In genomic region chr6:147871033-147871432, GRCm38 (mm10) we compare ENCODE assay signal across 24 mouse cellular contexts.
DNase-seq lines count a peak whose midpoint lies in the region; ATAC-seq and TF ChIP-seq lines count a peak whose summit lies in the region.
"Had no signal": no experiment of that assay in that cellular context is flagged by ENCODE, and none has a peak within 500 bp of the region (broad histone marks: within the 10 kb centered on the region; RNA-seq: fewer than 3 reads in every experiment).

No protein-coding gene starts in this region.

- no peak overlapping the region for H3K9ac ChIP-seq in kidney, embryonic 15.5 days
- H3K9ac ChIP-seq in kidney, postnatal 0 days (ENCODE audit: low read depth, low read length) = no peak overlapping the region
- H3K9ac ChIP-seq: embryonic facial prominence, embryonic 12.5 days; forebrain, embryonic 13.5 days; forebrain, embryonic 15.5 days had no signal

- TF ChIP-seq POLR2A in myocyte (IDR thresholded peaks at IDR 0.05; ENCODE audit: insufficient read length, low read depth) = no peak

- H3K36me3 ChIP-seq in kidney, embryonic 15.5 days = no peaks in the 10 kb centered on the region
- H3K36me3 ChIP-seq in kidney, postnatal 0 days (ENCODE audit: insufficient read depth, low read length) = no peaks in the 10 kb centered on the region
- H3K36me3 ChIP-seq in myocyte (ENCODE audit: control insufficient read depth, insufficient read depth) = no peaks in the 10 kb centered on the region
- H3K36me3 ChIP-seq: embryonic facial prominence, embryonic 10.5 days; embryonic facial prominence, embryonic 12.5 days; forebrain, embryonic 15.5 days; G1E had no signal

- no peak overlapping the region for H3ac ChIP-seq in myocyte (ENCODE audit: control insufficient read depth, insufficient read length)

- H3K4me1 ChIP-seq in kidney, embryonic 15.5 days = 0 out of 2 replicates have a peak, but pooled peaks cover 3% of the 10 kb centered on the region
- H3K4me1 ChIP-seq in kidney, postnatal 0 days (replicated peaks; ENCODE audit: insufficient read depth, low read length) = no peaks in the 10 kb centered on the region
- H3K4me1 ChIP-seq: embryonic facial prominence, embryonic 10.5 days; embryonic facial prominence, embryonic 12.5 days; forebrain, embryonic 13.5 days; forebrain, embryonic 15.5 days had no signal

- TF ChIP-seq CTCF in kidney, postnatal 0 days (IDR thresholded peaks at IDR 0.05; ENCODE audit: low read depth) = no peak

- no peak overlapping the region for H3K27ac ChIP-seq in kidney, embryonic 15.5 days
- H3K27ac ChIP-seq in kidney, postnatal 0 days = no peak overlapping the region
- H3K27ac ChIP-seq: embryonic facial prominence, embryonic 10.5 days; embryonic facial prominence, embryonic 12.5 days; forebrain, embryonic 13.5 days; forebrain, embryonic 15.5 days had no signal

- no peaks in the 10 kb centered on the region for H3K9me3 ChIP-seq in kidney, embryonic 15.5 days (replicated peaks)
- H3K9me3 ChIP-seq in kidney, postnatal 0 days (replicated peaks; ENCODE audit: low read length) = no peaks in the 10 kb centered on the region
- H3K9me3 ChIP-seq: embryonic facial prominence, embryonic 10.5 days; embryonic facial prominence, embryonic 12.5 days; forebrain, embryonic 13.5 days; forebrain, embryonic 15.5 days; G1E had no signal

- DNase-seq in kidney, postnatal 10 days = no peak
- peak; percentile 60 for DNase-seq in kidney, postnatal 0 days (ENCODE audit: low spot score)
- DNase-seq in kidney, adult 9 months = no peak
- no peak for DNase-seq in frontal cortex, postnatal 25 days (ENCODE audit: low spot score in 2 of 2)
- DNase-seq: adrenal gland, adult 8-10 months; adrenal gland, postnatal 14 days; adrenal gland, postnatal 36 days; B cell, adult 2 months; cerebellum, adult 11-12 months; cerebellum, adult 2 months; cerebellum, adult 9-10 months; cerebellum, postnatal 10 days; cerebellum, postnatal 25 days had no signal

- H3K79me2 ChIP-seq in myocyte (ENCODE audit: control insufficient read depth, insufficient read depth) = no peaks in the 10 kb centered on the region

- H3K4me3 ChIP-seq in kidney, embryonic 15.5 days (replicated peaks) = no peak overlapping the region
- no peak overlapping the region for H3K4me3 ChIP-seq in kidney, postnatal 0 days (replicated peaks; ENCODE audit: low read depth, low read length)
- no peak overlapping the region for H3K4me3 ChIP-seq in myocyte
- H3K4me3 ChIP-seq: embryonic facial prominence, embryonic 10.5 days; embryonic facial prominence, embryonic 12.5 days; forebrain, embryonic 13.5 days; forebrain, embryonic 15.5 days had no signal

- ATAC-seq in kidney, embryonic 15.5 days (replicated peaks; ENCODE audit: low FRiP score) = peak; percentile 95
- ATAC-seq in kidney, postnatal 0 days (replicated peaks; ENCODE audit: low FRiP score, low read depth) = peak; percentile 40; the same call in 1 of the 2 replicates
- ATAC-seq: activated CD4-positive, CD25-positive, alpha-beta regulatory T cell, adult 4 months; CD4-positive, CD25-positive, alpha-beta regulatory T cell, adult 4 months; forebrain, embryonic 13.5 days; forebrain, embryonic 15.5 days; Patski had no signal

- no peaks in the 10 kb centered on the region for H3K27me3 ChIP-seq in kidney, embryonic 15.5 days
- no peaks in the 10 kb centered on the region for H3K27me3 ChIP-seq in kidney, postnatal 0 days (ENCODE audit: insufficient read depth, low read length)
- no peaks in the 10 kb centered on the region for H3K27me3 ChIP-seq in myocyte (ENCODE audit: control insufficient read depth, insufficient read depth, insufficient read length)
- H3K27me3 ChIP-seq: CH12.LX; embryonic facial prominence, embryonic 12.5 days; forebrain, embryonic 13.5 days; forebrain, embryonic 15.5 days; Patski had no signal

- 40% methylated on average over 3 of the region's 3 CpGs for WGBS in kidney, embryonic 15.5 days
- WGBS in kidney, postnatal 0 days = 39% methylated on average over 3 of the region's 3 CpGs

- H3K4me2 ChIP-seq in kidney, embryonic 15.5 days = no peak overlapping the region
- H3K4me2 ChIP-seq in kidney, postnatal 0 days (ENCODE audit: low read length) = no peak overlapping the region
- H3K4me2 ChIP-seq in myocyte (ENCODE audit: low read depth) = peak overlapping the region; percentile 53
- H3K4me2 ChIP-seq: embryonic facial prominence, embryonic 12.5 days; forebrain, embryonic 13.5 days; forebrain, embryonic 15.5 days had no signal

TF ChIP-seq in myocyte, 11 proteins besides CTCF, POLR2A, EP300 and RAD21:
- TF ChIP-seq MYOD1 (IDR thresholded peaks at IDR 0.05; ENCODE audit: control insufficient read depth in 1 of 3, insufficient read length in 2 of 3, low read depth in 2 of 3) (no peak), USF1 (IDR thresholded peaks at IDR 0.05; ENCODE audit: low read depth) (no peak), CEBPB (IDR thresholded peaks at IDR 0.05; ENCODE audit: insufficient read depth, poor library complexity, severe bottlenecking) (no peak), SRF (IDR thresholded peaks at IDR 0.05; ENCODE audit: control insufficient read depth, insufficient read length, low read depth) (no peak), E2F4 (IDR thresholded peaks at IDR 0.05; ENCODE audit: insufficient read depth) (no peak)
TF ChIP-seq in myocyte: peak in this region for 0.
